Mouse (Mus musculus): ENCODE data around the gene Hpca. TPM values are rescaled to one million over a fixed set of nuclear protein-coding genes. Genes with fewer than 3 reads are reported as not detected.

The Hpca gene
- total RNA-seq, 2 experiments from 2014 or later = 0.47 TPM; not detected in 1

GRCm38 (mm10) chr4:129065688-129066236 is 56.1 kb downstream of the Hpca start:
- intact Hi-C loops (cut with DNase I) = no loop called here
- no peak for DNase-seq

DNA sequence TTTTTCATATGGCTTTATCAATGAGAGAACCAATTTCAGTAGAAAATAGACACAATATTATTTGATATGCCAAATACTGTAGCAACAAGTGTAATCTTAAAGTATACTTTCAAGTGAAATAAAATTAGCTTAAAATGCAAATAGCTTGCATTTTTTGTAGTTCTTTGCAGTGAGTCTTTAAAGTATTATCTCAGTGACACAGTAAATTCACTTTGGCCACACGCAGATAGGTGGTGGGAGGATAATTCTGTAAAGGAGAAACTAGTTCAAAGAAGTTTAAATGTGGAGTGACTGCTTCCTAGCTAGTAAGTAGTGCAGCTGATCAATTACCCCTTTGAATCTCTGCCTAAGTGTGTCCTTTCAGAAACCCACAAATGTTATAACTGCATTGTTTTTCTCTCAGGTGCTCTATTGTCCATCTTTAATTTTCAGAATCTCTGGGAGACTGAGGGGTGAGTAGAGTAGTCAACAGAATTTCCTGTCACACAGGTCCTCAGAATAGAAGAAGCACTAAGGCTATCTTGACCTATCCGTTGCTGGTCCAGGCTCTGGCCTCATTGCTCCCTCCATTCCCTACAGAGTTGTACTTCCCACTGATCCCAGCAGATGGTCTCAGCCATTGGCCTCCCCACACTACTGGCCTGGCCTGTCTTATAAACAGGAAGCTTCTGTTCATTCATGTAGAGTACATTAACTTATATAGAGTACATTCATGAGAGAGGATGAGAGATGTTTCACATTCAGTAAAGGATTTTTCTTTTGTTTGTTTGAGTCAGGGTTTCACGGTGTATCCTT is 59.4 kb downstream of the Hpca start:
- DNase-seq = no peak
- intact Hi-C loops (cut with DNase I) = no loop called here

Other genes with a start within 250 kb of the Hpca start
- gene Trim62, start 238.5 kb downstream of the Hpca start, total RNA-seq (2021) = 1 to 10 TPM; 2.3 to 2.5 TPM
- gene Azin2, start 159.6 kb downstream of the Hpca start, total RNA-seq (2021) = 1 to 10 TPM; 5.8 to 6.0 TPM
- gene Ak2, start 130.1 kb downstream of the Hpca start, total RNA-seq (2021) = 10 to 100 TPM; 91.3 to 93.4 TPM
- gene Rnf19b, start 63.8 kb downstream of the Hpca start, total RNA-seq (2021) = 10 to 100 TPM; 20.9 to 22.2 TPM
- gene Tmem54, start 16.5 kb downstream of the Hpca start, total RNA-seq (2021) = not detected
- 100 to 1,000 TPM; 162 to 167 TPM for gene Fndc5, start 15.0 kb upstream of the Hpca start, total RNA-seq (2021)
- gene S100pbp, start 67.7 kb upstream of the Hpca start, total RNA-seq (2021) = 10 to 100 TPM; 18.0 to 21.7 TPM
- gene Yars, start 67.7 kb upstream of the Hpca start, total RNA-seq (2021) = 10 to 100 TPM; 38.8 to 39.2 TPM
- 1 to 10 TPM; 4.9 to 5.9 TPM for gene C77080, start 139.4 kb upstream of the Hpca start, total RNA-seq (2021)
- gene Sync, start 165.6 kb upstream of the Hpca start, total RNA-seq (2021) = 10 to 100 TPM; 13.4 TPM
- 100 to 1,000 TPM; 134 to 137 TPM for gene Rbbp4, start 213.3 kb upstream of the Hpca start, total RNA-seq (2021)
- 10 to 100 TPM; 21.9 to 22.1 TPM for gene Zbtb8os, start 213.7 kb upstream of the Hpca start, total RNA-seq (2021)

Data from heart, postnatal 10 days (tissue).